Mouse (Mus musculus) embryo, embryonic 11.5 days (tissue): ENCODE results near the gene Klf3.
"Not testable (repeated sequence)": the region's sequence is repeated elsewhere in the genome, so short reads cannot be mapped to it uniquely, and the experiment has no call there.

Experiments
- DNase-seq: peaks from one replicate; pipeline ENCODE4 v3.0.0-alpha.2; 2012; ENCODE audit warnings: low read depth, low spot score

Gene Klf3

GRCm38 (mm10) chr5:64878027-64878425, 74.8 kb downstream of the Klf3 start:
- peak; percentile 57 for DNase-seq

- DNase-seq: no peak
These were observed 75.3 kb downstream of the Klf3 start for GRCm38 (mm10) chr5:64878526-64878925.

GRCm38 (mm10) chr5:64879241-64879640, 76.1 kb downstream of the Klf3 start:
- DNase-seq: no peak

- not testable (repeated sequence) for DNase-seq
These were observed 78.4 kb downstream of the Klf3 start for GRCm38 (mm10) chr5:64881559-64881958.

GRCm38 (mm10) chr5:64881976-64882375, 78.8 kb downstream of the Klf3 start:
- DNase-seq: not testable (repeated sequence)
